Mouse (Mus musculus) embryonic facial prominence, embryonic 13.5 days (tissue): ENCODE measurements around the gene Zfp661. TPM values are rescaled to one million over a fixed set of nuclear protein-coding genes. Genes with fewer than 3 reads are reported as not detected.

ENCODE experiments used
- polyA plus RNA-seq: library from polyadenylated mRNA; unstranded; fragments of >200 nt; fragmentation: Nextera tagmentation; extraction: Ambion mirVana; gene quantifications from 2 replicates; pipeline ENCODE4 v1.2.1, GENCODE M21; 2015

Gene Zfp661
- polyA plus RNA-seq, 1 experiment from 2014 or later = 6.8 TPM

Other genes with a start within 250 kb of the Zfp661 start
- gene Astl, start 248.5 kb downstream of the Zfp661 start, polyA plus RNA-seq = 0.30 and 0.76 TPM in 2 replicates
- gene Adra2b, start 223.9 kb downstream of the Zfp661 start, polyA plus RNA-seq = 0.39 and 0.51 TPM in 2 replicates
- gene Gpat2, start 161.9 kb downstream of the Zfp661 start, polyA plus RNA-seq = 0.12 and 0.13 TPM in 2 replicates
- gene Fahd2a, start 142.5 kb downstream of the Zfp661 start, polyA plus RNA-seq = 31.9 and 34.8 TPM in 2 replicates
- gene Kcnip3, start 65.0 kb downstream of the Zfp661 start, polyA plus RNA-seq = 2.4 and 3.0 TPM in 2 replicates
- 2.9 and 3.0 TPM in 2 replicates for gene Prom2, start 45.6 kb downstream of the Zfp661 start, polyA plus RNA-seq
- gene Mrps5, start 128 bp upstream of the Zfp661 start, polyA plus RNA-seq = 135 and 137 TPM in 2 replicates
- gene Mal, start 69.6 kb upstream of the Zfp661 start, polyA plus RNA-seq = 1.9 and 2.1 TPM in 2 replicates
- 6.4 and 7.6 TPM in 2 replicates for gene Mall, start 142.8 kb upstream of the Zfp661 start, polyA plus RNA-seq
- 28.4 and 31.3 TPM in 2 replicates for gene Nphp1, start 201.8 kb upstream of the Zfp661 start, polyA plus RNA-seq
- 30.6 and 32.2 TPM in 2 replicates for gene Mtln, start 205.4 kb upstream of the Zfp661 start, polyA plus RNA-seq
- 52.3 and 54.2 TPM in 2 replicates for gene Bub1, start 244.8 kb upstream of the Zfp661 start, polyA plus RNA-seq